ENCODE assay signal across 8 mouse cellular contexts in genomic region chr4:106708408-106708807, GRCm38 (mm10). TPM values are rescaled to one million over a fixed set of nuclear protein-coding genes. Genes with fewer than 3 reads are reported as not detected.
A peak's percentile ranks its signal among the peaks of the same experiment; 100 is the strongest.
DNase-seq lines count a peak whose midpoint lies in the region; ATAC-seq lines count a peak whose summit lies in the region.

No protein-coding gene starts in this region.

- peak; percentile 76 for DNase-seq in adipocyte (ENCODE audit: low spot score)
- DNase-seq in cerebellum, postnatal 4 days (ENCODE audit: low spot score in 2 of 2), result peak; percentile 87 to 91
- DNase-seq in gastrocnemius, postnatal 14 days, result peak; percentile 82
- peak; percentile 75 to 80 for DNase-seq in left cerebral cortex, postnatal 25 days (ENCODE audit: low spot score in 2 of 2)
- DNase-seq in mesoderm, embryonic 11.5 days (ENCODE audit: low read depth, low spot score), result peak; percentile 79
- peak; percentile 52 to 53 for DNase-seq in right cerebral cortex, postnatal 36 days (ENCODE audit: low spot score in 2 of 2)
- peak; percentile 70 to 76 for DNase-seq in urinary bladder, postnatal 36 days (ENCODE audit: low spot score in 2 of 2)

- H3K36me3 ChIP-seq in intestine, embryonic 16.5 days (ENCODE audit: control insufficient read depth, insufficient read depth, low read length), result no peaks in the 10 kb centered on the region

- H3K4me1 ChIP-seq in intestine, embryonic 16.5 days (ENCODE audit: control insufficient read depth, insufficient read depth, low read length), result peaks cover 11% of the 10 kb centered on the region

- peak; percentile 80 for ATAC-seq in intestine, embryonic 16.5 days

- H3K9me3 ChIP-seq in intestine, embryonic 16.5 days (ENCODE audit: control insufficient read depth, low read length), result no peaks in the 10 kb centered on the region

- H3K4me2 ChIP-seq in intestine, embryonic 16.5 days (ENCODE audit: low read depth, low read length), result peak overlapping the region; percentile 59

- 0 out of 2 replicates have a peak overlapping the region, but pooled peaks have one; percentile 25 for H3K27ac ChIP-seq in intestine, embryonic 16.5 days (ENCODE audit: low read length)

- 0% methylated on average over 8 of the region's 8 CpGs for WGBS in intestine, embryonic 16.5 days

- peak overlapping the region; percentile 54 for H3K9ac ChIP-seq in intestine, embryonic 16.5 days (ENCODE audit: low read depth, low read length)

- intact Hi-C loops in gastrocnemius, postnatal 14 days (cut with DNase I; ENCODE audit: low total_unique reads), result loop anchor here (5.0 kb wide), 2 partner anchors 81 to 96 kb away; no protein-coding TSS in a partner anchor
- intact Hi-C loops in left cerebral cortex, postnatal 25 days (cut with DNase I), result loop anchor here (1.0 kb wide), 2 partner anchors 77 to 94 kb away; no protein-coding TSS in a partner anchor

- H3K4me3 ChIP-seq in intestine, embryonic 16.5 days (ENCODE audit: low read length), result peak overlapping the region; percentile 19; the same call in 1 of the 2 replicates

- H3K27me3 ChIP-seq in intestine, embryonic 16.5 days (replicated peaks; ENCODE audit: control insufficient read depth, insufficient read depth, low read length), result no peaks in the 10 kb centered on the region

RNA-seq across cellular contexts. Expression of gene Mroh7, which starts 22.3 kb away (rescaled TPM):
- total RNA-seq in gastrocnemius, postnatal 14 days (2021), result under 1 TPM; 0.31 to 0.35 TPM
- 0.20 and 0.22 TPM in 2 replicates for polyA plus RNA-seq in intestine, embryonic 16.5 days (2015; fragmentation: Nextera tagmentation; extraction: Ambion mirVana)
- total RNA-seq in left cerebral cortex, postnatal 25 days (2021), result 1 to 10 TPM; 2.3 to 2.9 TPM

RNA-seq across cellular contexts. Expression of gene Fam151a, which starts 25.3 kb away (rescaled TPM):
- total RNA-seq in gastrocnemius, postnatal 14 days (2021), result not detected
- 0.73 and 1.5 TPM in 2 replicates for polyA plus RNA-seq in intestine, embryonic 16.5 days (2015; fragmentation: Nextera tagmentation; extraction: Ambion mirVana)
- not detected for total RNA-seq in left cerebral cortex, postnatal 25 days (2021)

RNA-seq across cellular contexts. Expression of gene Ttc4, which starts 29.7 kb away (rescaled TPM):
- total RNA-seq in gastrocnemius, postnatal 14 days (2021), result 10 to 100 TPM; 22.3 to 24.8 TPM
- 76.3 and 80.8 TPM in 2 replicates for polyA plus RNA-seq in intestine, embryonic 16.5 days (2015; fragmentation: Nextera tagmentation; extraction: Ambion mirVana)
- total RNA-seq in left cerebral cortex, postnatal 25 days (2021), result 10 to 100 TPM; 40.1 to 41.6 TPM

RNA-seq across cellular contexts. Expression of gene Pars2, which starts 57.5 kb away (rescaled TPM):
- total RNA-seq in gastrocnemius, postnatal 14 days (2021), result 1 to 10 TPM; 2.6 to 2.9 TPM
- 15.9 TPM in 2 replicates for polyA plus RNA-seq in intestine, embryonic 16.5 days (2015; fragmentation: Nextera tagmentation; extraction: Ambion mirVana)
- 1 to 10 TPM; 6.3 to 7.1 TPM for total RNA-seq in left cerebral cortex, postnatal 25 days (2021)

Comparison
In these comparisons a context has a peak if more than half of its experiments do, and no peak if none do; other contexts are left out.
1. Peak in every context shown above with its lines: DNase-seq, ATAC-seq, H3K4me3 ChIP-seq and H3K27ac ChIP-seq.